Mouse (Mus musculus): ENCODE data around the gene 4933402J07Rik. TPM values are rescaled to one million over a fixed set of nuclear protein-coding genes. Genes with fewer than 3 reads are reported as not detected.

The 4933402J07Rik gene
- total RNA-seq, 2 experiments from 2014 or later = not detected

DNA sequence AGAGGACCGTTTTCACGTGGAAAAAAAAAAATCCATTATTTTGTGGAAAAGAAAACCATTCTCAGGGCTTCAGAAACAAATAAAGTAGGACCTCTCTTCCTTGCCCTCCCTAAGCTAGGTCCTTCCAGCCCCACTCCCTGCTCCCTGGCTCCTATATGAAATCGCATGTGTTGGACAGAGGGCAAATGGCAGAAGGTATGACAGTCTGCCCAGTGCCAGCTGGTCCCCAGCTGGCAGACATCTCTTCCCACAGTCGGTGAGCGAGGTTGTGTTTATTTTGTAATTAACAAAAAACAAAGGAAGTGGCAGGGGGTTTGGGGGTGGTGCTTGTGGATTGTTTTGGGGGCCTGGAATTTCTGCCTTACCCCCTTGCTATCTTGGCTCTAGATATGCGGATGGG is 56.6 kb downstream of the 4933402J07Rik start:
- peak in 1 of 2 experiments; percentile 17 for DNase-seq (ENCODE audit: low spot score in 2 of 2)

DNA sequence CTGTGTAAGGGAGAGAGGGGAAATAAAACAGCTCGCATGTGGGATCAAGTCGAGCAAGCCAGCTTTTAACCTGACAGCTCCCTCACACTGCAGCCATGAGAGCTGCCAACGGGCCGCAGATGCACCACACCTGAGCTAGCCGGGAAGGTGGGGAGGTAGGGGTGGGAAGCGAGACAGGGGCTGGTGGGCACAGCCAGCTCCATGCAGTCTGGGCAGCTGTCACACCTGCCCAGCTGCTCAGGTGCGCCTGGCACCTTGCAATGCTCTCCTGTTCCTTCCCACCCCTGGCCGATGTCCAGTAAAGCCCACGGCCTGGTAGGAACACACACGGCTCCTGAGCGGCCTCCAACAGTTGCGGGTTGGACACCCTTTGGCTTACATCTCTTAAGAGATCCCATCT is 57.5 kb downstream of the 4933402J07Rik start:
- DNase-seq (ENCODE audit: low spot score in 2 of 2) = no peak

- no peak for DNase-seq (ENCODE audit: low spot score in 2 of 2)
Observed at GRCm38 (mm10) chr8:87629656-87630055, 66.0 kb downstream of the 4933402J07Rik start.

- no peak for DNase-seq (ENCODE audit: low spot score in 2 of 2)
Observed at GRCm38 (mm10) chr8:87631776-87632175, 68.1 kb downstream of the 4933402J07Rik start.

DNA sequence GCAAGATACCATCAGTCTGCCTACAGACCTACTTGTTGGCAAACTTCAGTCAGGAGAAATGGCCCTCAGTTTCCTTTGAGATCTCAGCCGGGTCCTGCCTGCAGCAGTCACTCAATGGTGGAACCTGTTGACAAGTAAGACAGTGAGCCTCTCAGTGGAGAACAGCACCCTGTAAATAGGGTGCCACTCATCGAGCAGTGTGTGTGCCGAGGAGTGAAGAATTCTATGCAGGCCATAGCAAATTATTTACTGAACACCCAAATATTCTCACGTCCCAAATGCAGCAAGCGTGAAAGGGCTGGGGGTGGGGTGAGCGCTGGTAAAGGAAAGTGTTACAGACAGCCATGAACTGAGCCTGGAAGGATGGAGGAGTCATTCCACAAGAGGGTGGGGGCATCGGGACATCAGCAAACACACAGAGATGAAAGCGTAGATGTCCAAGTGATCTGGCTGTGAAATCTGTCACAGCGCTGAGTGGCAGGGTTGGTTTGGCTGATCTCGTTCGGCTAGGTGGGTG is 72.6 kb downstream of the 4933402J07Rik start:
- no peak for DNase-seq (ENCODE audit: low spot score in 2 of 2)

Other genes starting within 250 kb of the 4933402J07Rik start
- gene Cbln1, start 91.2 kb upstream of the 4933402J07Rik start, total RNA-seq (2021) = 10 to 100 TPM; 15.0 to 20.9 TPM